Mouse (Mus musculus) lung, embryonic 14.5 days (tissue): ENCODE measurements around the gene Poln. TPM values are rescaled to one million over a fixed set of nuclear protein-coding genes. Genes with fewer than 3 reads are reported as not detected.

ENCODE experiments used
- ATAC-seq: fragments of 200-750 bp; cut with Nextera tagmentation; 2 replicates; pipeline ENCODE4 v1.8.0; 2017; ENCODE audit warnings: mild to moderate bottlenecking, moderate TSS enrichment, moderate library complexity; ENCODE audit not compliant: insufficient read depth
- DNase-seq: peaks from one replicate; pipeline ENCODE4 v3.0.0-alpha.2; 2015
- H3K27ac ChIP-seq: fragments of 300-500 bp; sonication (generic); 2 replicates; pipeline ENCODE4 v1.5.1; 2014; ENCODE audit warnings: low read depth, mild to moderate bottlenecking, moderate library complexity
- H3K27me3 ChIP-seq: fragments of 300-500 bp; sonication (generic); 2 replicates; pipeline ENCODE4 v1.6.1; 2014; ENCODE audit warnings: low read length, control low read depth; ENCODE audit not compliant: insufficient read depth
- H3K36me3 ChIP-seq: fragments of 300-500 bp; sonication (generic); 2 replicates; pipeline ENCODE4 v1.6.1; 2014; ENCODE audit warnings: control low read depth; ENCODE audit not compliant: insufficient read depth
- H3K4me1 ChIP-seq: fragments of 300-500 bp; sonication (generic); 2 replicates; pipeline ENCODE4 v1.6.1; 2014; ENCODE audit warnings: antibody characterized with exemption, control low read depth; ENCODE audit not compliant: insufficient read depth
- H3K4me2 ChIP-seq: fragments of 300-500 bp; sonication (generic); 2 replicates; pipeline ENCODE4 v1.6.1; 2014; ENCODE audit warnings: mild to moderate bottlenecking
- H3K4me3 ChIP-seq: fragments of 300-500 bp; sonication (generic); 2 replicates; pipeline ENCODE4 v1.5.1; 2014; ENCODE audit warnings: low read depth, low read length
- H3K9ac ChIP-seq: fragments of 300-500 bp; sonication (generic); 2 replicates; pipeline ENCODE4 v1.6.1; 2014
- H3K9me3 ChIP-seq: fragments of 300-500 bp; sonication (generic); 2 replicates; pipeline ENCODE4 v1.6.1; 2016; ENCODE audit warnings: low read depth, low read length, control low read depth
- CTCF ChIP-seq: IDR thresholded peaks from 2 replicates; pipeline ENCODE4 v1.5.1; 2016; ENCODE audit warnings: antibody characterized with exemption, low read depth
- WGBS: fragments of 180-500 bp; shearing (Covaris S2); extraction: QIAGEN DNeasy Blood & Tissue Kit; methylation state at CpG from one replicate; pipeline ENCODE4 v1.1.7; 2014; 5-methylcytosine and 5-hydroxymethylcytosine counted together
- polyA plus RNA-seq: library from polyadenylated mRNA; unstranded; fragments of >200 nt; fragmentation: Nextera tagmentation; extraction: Ambion mirVana; gene quantifications from 2 replicates; pipeline ENCODE4 v1.2.1, GENCODE M21; 2014

Gene Poln
- polyA plus RNA-seq, 1 experiment from 2014 or later: 1.2 TPM

DNA sequence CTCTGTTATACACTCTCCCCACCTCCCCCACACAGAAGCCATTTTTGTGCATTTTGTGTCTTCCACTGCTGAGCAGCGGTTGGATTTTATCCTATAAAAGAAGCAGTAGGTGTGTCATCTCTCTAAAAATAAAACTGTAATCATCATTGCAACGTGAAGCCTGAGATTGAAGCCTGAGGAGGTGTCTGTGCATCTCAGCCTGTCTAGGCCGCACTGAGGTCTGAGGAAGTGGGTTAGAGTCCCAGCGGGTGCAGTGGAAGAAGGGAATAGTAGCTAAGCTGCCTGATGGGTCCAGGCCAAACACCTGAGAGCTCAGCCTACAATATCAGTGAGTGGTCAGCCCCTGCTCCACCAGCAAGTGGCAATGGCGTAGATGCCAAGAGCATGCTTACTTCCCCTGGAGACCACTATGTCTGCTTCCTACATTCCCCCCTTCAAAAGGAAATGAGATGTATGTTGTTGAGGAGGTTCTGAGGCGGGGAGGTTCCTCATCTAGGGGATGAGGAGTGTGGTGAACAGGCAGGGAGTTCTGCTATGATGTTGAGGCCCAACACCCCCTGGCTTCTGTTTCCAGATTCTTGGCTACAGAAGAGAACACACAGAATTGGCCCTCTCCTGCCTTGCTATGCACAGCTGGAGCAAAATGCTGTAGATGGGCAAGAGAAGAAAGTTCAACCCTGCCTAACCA lies 25.9 kb upstream of the Poln start:
- ATAC-seq: no peak
- DNase-seq: no peak
- H3K4me3 ChIP-seq: no peak overlapping the region
- H3K9ac ChIP-seq: no peak overlapping the region
- no peak for TF ChIP-seq CTCF
- no peaks in the 10 kb centered on the region for H3K27me3 ChIP-seq
- no peaks in the 10 kb centered on the region for H3K36me3 ChIP-seq
- H3K9me3 ChIP-seq: no peaks in the 10 kb centered on the region
- no peak overlapping the region for H3K4me2 ChIP-seq
- H3K4me1 ChIP-seq: no peaks in the 10 kb centered on the region
- no peak overlapping the region for H3K27ac ChIP-seq
- WGBS: 73% methylated on average over 6 of the region's 6 CpGs

DNA sequence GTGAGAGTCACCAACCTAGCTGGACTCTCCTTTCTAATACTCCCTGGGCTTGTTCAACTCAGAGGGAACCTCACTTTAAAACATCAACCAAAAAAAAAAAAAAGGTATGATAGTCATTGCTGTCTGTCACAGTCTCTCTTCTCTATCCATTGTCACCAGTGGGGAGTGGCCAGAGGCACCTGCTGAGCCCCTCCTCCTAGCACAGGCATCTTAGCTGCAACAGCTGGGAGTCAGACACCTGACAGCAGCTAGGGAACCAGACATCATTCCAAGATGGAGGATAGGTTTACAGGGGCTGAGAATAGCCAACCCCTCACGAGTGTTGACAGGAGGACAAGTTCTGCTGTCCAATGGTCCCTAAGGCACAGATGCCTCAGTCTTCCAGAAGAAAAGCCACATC lies 25.2 kb upstream of the Poln start:
- no peak for DNase-seq
- Histone ChIP-seq H3K9me3 (no peaks in the 10 kb centered on the region), H3K27me3 (no peaks in the 10 kb centered on the region), H3K4me1 (no peaks in the 10 kb centered on the region), H3K4me3 (no peak overlapping the region), H3K36me3 (no peaks in the 10 kb centered on the region), H3K9ac (no peak overlapping the region), H3K4me2 (no peak overlapping the region), H3K27ac (no peak overlapping the region)
- 35% methylated on average over 1 of the region's 1 CpGs for WGBS
- no peak for TF ChIP-seq CTCF
- ATAC-seq: no peak

DNA sequence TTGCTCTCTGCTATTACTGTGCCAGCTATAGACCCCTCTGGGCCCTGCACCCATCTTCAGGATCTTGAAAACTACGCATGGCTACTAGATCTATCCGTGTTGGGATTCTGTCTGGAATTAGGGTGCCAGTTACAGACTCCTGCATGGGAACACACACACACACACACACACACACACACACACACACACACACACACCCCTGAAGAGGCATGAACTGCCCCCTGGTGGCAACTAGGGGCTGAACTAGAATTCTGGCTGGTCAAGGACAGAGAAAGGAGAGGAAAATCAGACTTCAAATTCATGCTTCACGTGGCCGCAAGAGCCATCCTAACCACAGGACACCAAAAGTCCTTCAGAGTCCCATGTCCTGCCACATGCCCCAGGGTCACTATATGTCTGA lies 22.6 kb upstream of the Poln start:
- H3K4me1 ChIP-seq: 0 out of 2 replicates have a peak, but pooled peaks cover 6% of the 10 kb centered on the region
- TF ChIP-seq CTCF: peak; percentile 59
- no peaks in the 10 kb centered on the region for H3K36me3 ChIP-seq
- H3K4me2 ChIP-seq: no peak overlapping the region
- WGBS: 77% methylated on average over 4 of the region's 4 CpGs
- DNase-seq: no peak
- ATAC-seq: no peak
- H3K9ac ChIP-seq: no peak overlapping the region
- no peaks in the 10 kb centered on the region for H3K27me3 ChIP-seq
- H3K9me3 ChIP-seq: no peaks in the 10 kb centered on the region
- H3K27ac ChIP-seq: no peak overlapping the region
- no peak overlapping the region for H3K4me3 ChIP-seq

DNA sequence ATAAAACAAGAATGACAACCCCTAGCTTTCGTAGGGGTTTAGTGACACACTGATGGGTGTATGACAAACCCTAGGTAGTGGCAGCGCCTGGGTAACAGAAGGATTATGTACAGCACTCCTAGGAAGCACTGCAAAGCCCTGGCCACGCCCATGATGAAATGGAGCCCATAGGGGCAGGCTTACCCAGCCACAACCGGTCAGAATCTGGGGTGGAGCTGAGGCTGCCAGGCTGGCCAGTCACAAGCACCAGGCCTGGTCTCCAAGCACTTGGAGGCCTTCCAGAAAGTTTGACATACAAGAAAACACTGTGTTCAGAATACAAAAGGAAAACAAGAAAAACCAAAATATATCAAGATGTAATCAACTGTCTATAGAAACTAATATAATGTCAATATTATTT lies 21.8 kb upstream of the Poln start:
- H3K27ac ChIP-seq: no peak overlapping the region

DNA sequence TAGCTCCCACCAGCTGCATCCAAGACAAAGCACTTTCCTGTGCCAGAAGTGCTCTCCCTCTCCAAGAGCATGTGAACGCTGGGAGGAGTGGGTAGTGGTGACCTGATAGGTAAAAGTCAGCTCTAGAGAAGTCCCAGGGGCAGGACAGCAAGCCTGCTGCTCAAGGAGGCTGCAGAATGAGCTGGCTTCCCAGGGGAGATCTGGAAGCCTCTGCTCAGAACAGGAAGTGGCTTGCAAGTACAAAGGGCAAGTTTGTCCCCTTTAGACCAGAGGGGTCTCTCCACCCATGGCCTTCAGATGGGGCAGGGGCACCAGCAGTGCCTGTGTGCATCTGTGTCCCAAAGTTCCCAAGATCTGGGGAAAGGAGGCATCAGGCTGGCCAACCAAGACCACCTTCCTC lies 20.3 kb upstream of the Poln start:
- TF ChIP-seq CTCF: no peak
- Histone ChIP-seq H3K27ac (no peak overlapping the region), H3K4me3 (no peak overlapping the region), H3K36me3 (0 out of 2 replicates have a peak, but pooled peaks cover 5% of the 10 kb centered on the region), H3K4me2 (no peak overlapping the region), H3K27me3 (no peaks in the 10 kb centered on the region), H3K9ac (no peak overlapping the region), H3K4me1 (peaks cover 12% of the 10 kb centered on the region; the same call in 1 of the 2 replicates), H3K9me3 (no peaks in the 10 kb centered on the region)
- ATAC-seq: no peak
- no peak for DNase-seq
- WGBS: 50% methylated on average over 1 of the region's 1 CpGs

More for the DNA sequence above, 21.8 kb upstream of the Poln start:
- H3K9me3 ChIP-seq: no peaks in the 10 kb centered on the region
- ATAC-seq: no peak
- H3K4me2 ChIP-seq: no peak overlapping the region
- WGBS: 46% methylated on average over 4 of the region's 4 CpGs
- H3K9ac ChIP-seq: no peak overlapping the region
- H3K36me3 ChIP-seq: no peaks in the 10 kb centered on the region
- H3K4me3 ChIP-seq: no peak overlapping the region
- TF ChIP-seq CTCF: no peak
- DNase-seq: peak; percentile 78
- no peaks in the 10 kb centered on the region for H3K27me3 ChIP-seq
- 0 out of 2 replicates have a peak, but pooled peaks cover 8% of the 10 kb centered on the region for H3K4me1 ChIP-seq

DNA sequence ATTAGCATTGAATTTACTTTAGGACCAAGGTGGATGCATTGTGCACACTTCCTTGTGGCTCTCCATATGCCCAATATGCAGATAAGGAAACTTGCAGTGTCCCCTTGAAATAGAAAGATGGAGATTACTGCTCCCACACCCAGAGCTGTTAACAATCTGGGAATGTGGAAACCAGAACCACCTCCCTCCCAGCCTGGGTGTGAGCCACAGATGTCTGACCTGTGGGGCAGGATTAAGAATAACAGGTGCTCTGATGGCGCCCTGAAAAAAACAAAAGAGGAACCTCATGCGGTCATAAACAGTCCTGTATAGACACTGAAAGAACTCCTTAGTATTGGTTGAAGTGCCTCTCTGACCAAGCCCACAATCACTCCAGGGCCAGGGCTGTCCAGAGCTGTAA lies 19.6 kb upstream of the Poln start:
- WGBS: 73% methylated on average over 2 of the region's 2 CpGs
- ATAC-seq (no peak), DNase-seq (no peak)
- no peak for TF ChIP-seq CTCF
- Histone ChIP-seq H3K4me1 (peaks cover 12% of the 10 kb centered on the region; the same call in 1 of the 2 replicates), H3K27ac (no peak overlapping the region), H3K36me3 (0 out of 2 replicates have a peak, but pooled peaks cover 10% of the 10 kb centered on the region), H3K9me3 (no peaks in the 10 kb centered on the region), H3K27me3 (no peaks in the 10 kb centered on the region), H3K4me3 (peak overlapping the region; percentile 93; the same call in 1 of the 2 replicates), H3K4me2 (peak overlapping the region; percentile 76), H3K9ac (peak overlapping the region; percentile 72)

DNA sequence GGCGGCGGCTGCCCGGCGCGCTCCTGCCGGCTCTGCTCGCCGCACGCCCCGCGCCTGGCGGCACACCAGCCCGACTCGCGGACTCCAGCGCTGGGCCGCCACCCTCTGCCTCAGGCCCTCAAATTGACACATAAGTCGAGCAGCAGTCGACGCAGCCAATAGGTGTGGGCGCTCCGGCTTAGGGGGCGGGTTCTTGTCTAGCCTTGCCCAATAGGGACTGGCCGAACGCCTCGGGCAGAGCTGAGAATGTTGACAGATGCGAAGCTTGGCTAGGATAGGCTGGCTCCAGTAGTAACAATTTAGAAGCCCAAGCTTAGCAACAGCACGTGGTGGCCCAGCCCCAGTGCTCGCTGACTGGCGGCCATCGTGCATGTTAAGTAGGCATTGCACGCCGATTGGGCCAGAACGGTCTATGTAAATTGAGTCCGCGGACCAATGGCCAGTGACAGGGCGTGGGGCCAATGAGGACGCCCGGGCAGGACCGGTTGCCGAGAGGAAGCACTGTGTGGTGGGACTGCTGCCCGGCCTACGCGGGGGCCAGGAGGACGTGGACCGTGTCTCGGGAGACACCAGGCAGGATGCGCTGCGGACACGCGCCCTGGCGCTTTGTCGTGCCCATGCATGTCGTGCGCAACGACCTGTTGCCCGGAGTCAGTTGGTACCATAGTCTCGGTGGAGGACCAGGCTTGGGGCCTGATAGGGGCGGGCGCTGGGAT lies 18.5 kb upstream of the Poln start, which contains the start of gene Mxd4:
Mxd4 (minus strand) TSS at position 120 of the 716 bp plus-strand sequence.
- peak within 1 kb of the TSS; percentile 77 for H3K9ac ChIP-seq
- ATAC-seq (peak; percentile 98), DNase-seq (peak; percentile 99)
- no peak for TF ChIP-seq CTCF
- peak within 1 kb of the TSS; percentile 93 for H3K4me3 ChIP-seq
- no peaks in the 10 kb centered on the region for H3K9me3 ChIP-seq
- under 1% methylated on average over 60 of the region's 60 CpGs for WGBS
- no peaks in the 10 kb centered on the region for H3K27me3 ChIP-seq
- H3K27ac ChIP-seq: peak within 1 kb of the TSS; percentile 95
- H3K4me2 ChIP-seq: peak within 1 kb of the TSS; percentile 77
- 0 out of 2 replicates have a peak, but pooled peaks cover 19% of the 10 kb centered on the region for H3K36me3 ChIP-seq
- peaks cover 12% of the 10 kb centered on the region; the same call in 1 of the 2 replicates for H3K4me1 ChIP-seq
